Mouse (Mus musculus) liver, embryonic 16.5 days (tissue): ENCODE measurements at regions not wholly inside any gene's neighbourhood (a gene's known extent, or its start where the extent isn't known, plus 50 kb on each side); places are given as distances from the start of the nearest gene placed in this dataset.

ENCODE experiments used
- ATAC-seq: fragments of 200-750 bp; cut with Nextera tagmentation; 2 replicates; pipeline ENCODE4 v1.8.0; 2017; ENCODE audit warnings: low read depth, mild to moderate bottlenecking, moderate number of reproducible peaks, moderate library complexity
- H3K27ac ChIP-seq: fragments of 300-500 bp; sonication (generic); 2 replicates; pipeline ENCODE4 v1.5.1; 2014; ENCODE audit warnings: mild to moderate bottlenecking, low read length
- H3K27me3 ChIP-seq: fragments of 300-500 bp; sonication (generic); 2 replicates; pipeline ENCODE4 v1.6.1; 2014; ENCODE audit warnings: low read depth, low read length, mixed read lengths; ENCODE audit not compliant: control insufficient read depth, insufficient read depth
- H3K36me3 ChIP-seq: fragments of 300-500 bp; sonication (generic); 2 replicates; pipeline ENCODE4 v1.6.1; 2014; ENCODE audit warnings: mild to moderate bottlenecking; ENCODE audit not compliant: control insufficient read depth, insufficient read depth
- H3K4me1 ChIP-seq: fragments of 300-500 bp; sonication (generic); 2 replicates; pipeline ENCODE4 v1.6.1; 2014; ENCODE audit warnings: low read depth, low read length, mixed read lengths; ENCODE audit not compliant: control insufficient read depth
- H3K4me2 ChIP-seq: fragments of 300-500 bp; sonication (generic); 2 replicates; pipeline ENCODE4 v1.6.1; 2014; ENCODE audit warnings: low read depth, low read length, mixed read lengths
- H3K4me3 ChIP-seq: fragments of 300-500 bp; sonication (generic); 2 replicates; pipeline ENCODE4 v1.5.1; 2014; ENCODE audit warnings: low read depth, mild to moderate bottlenecking, low read length
- H3K9ac ChIP-seq: fragments of 300-500 bp; sonication (generic); 2 replicates; pipeline ENCODE4 v1.6.1; 2014; ENCODE audit warnings: low read depth, low read length
- H3K9me3 ChIP-seq: fragments of 300-500 bp; sonication (generic); replicated peaks from 2 replicates; pipeline ENCODE4 v1.6.1; 2016; ENCODE audit warnings: low read length; ENCODE audit not compliant: control insufficient read depth
- WGBS: fragments of 180-500 bp; shearing (Covaris S2); extraction: QIAGEN DNeasy Blood & Tissue Kit; methylation state at CpG from one replicate; pipeline ENCODE4 v1.1.7; 2014; ENCODE audit not compliant: insufficient replicate concordance; 5-methylcytosine and 5-hydroxymethylcytosine counted together

- H3K4me1 ChIP-seq: no peaks in the 10 kb centered on the region
- H3K4me3 ChIP-seq: no peak overlapping the region
- H3K27ac ChIP-seq: no peak overlapping the region
- no peaks in the 10 kb centered on the region for H3K27me3 ChIP-seq
- H3K4me2 ChIP-seq: no peak overlapping the region
- WGBS: 62% methylated on average over 5 of the region's 5 CpGs
- no peaks in the 10 kb centered on the region for H3K9me3 ChIP-seq
- H3K36me3 ChIP-seq: no peaks in the 10 kb centered on the region
- no peak for ATAC-seq
- no peak overlapping the region for H3K9ac ChIP-seq
Observed at GRCm38 (mm10) chr11:64313241-64313640, 121.9 kb upstream of the Hs3st3a1 start.

GRCm38 (mm10) chr11:64309881-64310280 is 125.3 kb upstream of the Hs3st3a1 start:
- Histone ChIP-seq H3K9me3 (no peaks in the 10 kb centered on the region), H3K27me3 (no peaks in the 10 kb centered on the region), H3K4me1 (no peaks in the 10 kb centered on the region), H3K27ac (no peak overlapping the region), H3K36me3 (no peaks in the 10 kb centered on the region), H3K4me2 (no peak overlapping the region), H3K4me3 (no peak overlapping the region), H3K9ac (no peak overlapping the region)
- ATAC-seq: no peak

- H3K4me1 ChIP-seq: no peaks in the 10 kb centered on the region
Observed at GRCm38 (mm10) chr11:64297825-64298224, 137.3 kb upstream of the Hs3st3a1 start.

GRCm38 (mm10) chr11:64288236-64288635 is 146.9 kb upstream of the Hs3st3a1 start:
- Histone ChIP-seq H3K4me1 (no peaks in the 10 kb centered on the region), H3K9ac (no peak overlapping the region), H3K27me3 (no peaks in the 10 kb centered on the region), H3K27ac (no peak overlapping the region), H3K9me3 (no peaks in the 10 kb centered on the region), H3K4me2 (no peak overlapping the region), H3K4me3 (no peak overlapping the region), H3K36me3 (no peaks in the 10 kb centered on the region)
- no peak for ATAC-seq
- WGBS: 68% methylated on average over 3 of the region's 3 CpGs

More at GRCm38 (mm10) chr11:64297825-64298224, 137.3 kb upstream of the Hs3st3a1 start:
- H3K27me3 ChIP-seq: no peaks in the 10 kb centered on the region
- H3K4me3 ChIP-seq: no peak overlapping the region
- H3K9ac ChIP-seq: no peak overlapping the region
- H3K4me2 ChIP-seq: no peak overlapping the region
- no peaks in the 10 kb centered on the region for H3K36me3 ChIP-seq
- WGBS: 33% methylated on average over 5 of the region's 5 CpGs
- no peak overlapping the region for H3K27ac ChIP-seq
- no peaks in the 10 kb centered on the region for H3K9me3 ChIP-seq
- ATAC-seq: no peak

GRCm38 (mm10) chr11:64287499-64287898 is 147.6 kb upstream of the Hs3st3a1 start:
- Histone ChIP-seq H3K4me3 (no peak overlapping the region), H3K9me3 (no peaks in the 10 kb centered on the region), H3K4me1 (no peaks in the 10 kb centered on the region), H3K27ac (no peak overlapping the region), H3K36me3 (no peaks in the 10 kb centered on the region), H3K9ac (no peak overlapping the region), H3K4me2 (no peak overlapping the region), H3K27me3 (no peaks in the 10 kb centered on the region)
- no peak for ATAC-seq

GRCm38 (mm10) chr11:64281781-64282180 is 153.4 kb upstream of the Hs3st3a1 start:
- WGBS: 49% methylated on average over 4 of the region's 4 CpGs
- no peaks in the 10 kb centered on the region for H3K4me1 ChIP-seq
- H3K9me3 ChIP-seq: no peaks in the 10 kb centered on the region
- no peaks in the 10 kb centered on the region for H3K27me3 ChIP-seq
- no peaks in the 10 kb centered on the region for H3K36me3 ChIP-seq
- no peak overlapping the region for H3K9ac ChIP-seq
- no peak for ATAC-seq
- H3K27ac ChIP-seq: no peak overlapping the region
- no peak overlapping the region for H3K4me2 ChIP-seq
- no peak overlapping the region for H3K4me3 ChIP-seq

- no peaks in the 10 kb centered on the region for H3K27me3 ChIP-seq
- H3K9ac ChIP-seq: no peak overlapping the region
- no peak for ATAC-seq
- no peaks in the 10 kb centered on the region for H3K4me1 ChIP-seq
- no peaks in the 10 kb centered on the region for H3K9me3 ChIP-seq
- H3K36me3 ChIP-seq: no peaks in the 10 kb centered on the region
- no peak overlapping the region for H3K4me3 ChIP-seq
- H3K27ac ChIP-seq: no peak overlapping the region
- WGBS: 41% methylated on average over 12 of the region's 12 CpGs
- no peak overlapping the region for H3K4me2 ChIP-seq
Observed at GRCm38 (mm10) chr11:64278259-64279003, 156.7 kb upstream of the Hs3st3a1 start.

GRCm38 (mm10) chr11:64273726-64274125 is 161.4 kb upstream of the Hs3st3a1 start:
- Histone ChIP-seq H3K27me3 (no peaks in the 10 kb centered on the region), H3K4me3 (no peak overlapping the region), H3K27ac (no peak overlapping the region), H3K4me2 (no peak overlapping the region), H3K36me3 (no peaks in the 10 kb centered on the region), H3K9ac (no peak overlapping the region), H3K9me3 (no peaks in the 10 kb centered on the region), H3K4me1 (no peaks in the 10 kb centered on the region)
- ATAC-seq: no peak
- 65% methylated on average over 6 of the region's 6 CpGs for WGBS

- Histone ChIP-seq H3K27ac (no peak overlapping the region), H3K4me1 (no peaks in the 10 kb centered on the region), H3K9ac (no peak overlapping the region), H3K27me3 (no peaks in the 10 kb centered on the region), H3K36me3 (no peaks in the 10 kb centered on the region), H3K4me3 (no peak overlapping the region), H3K4me2 (no peak overlapping the region), H3K9me3 (no peaks in the 10 kb centered on the region)
- ATAC-seq: no peak
- WGBS: 43% methylated on average over 3 of the region's 3 CpGs
Observed at GRCm38 (mm10) chr11:64273214-64273613, 161.9 kb upstream of the Hs3st3a1 start.
